23 mouse cellular contexts compared by ENCODE assay signal in the genomic region with DNA sequence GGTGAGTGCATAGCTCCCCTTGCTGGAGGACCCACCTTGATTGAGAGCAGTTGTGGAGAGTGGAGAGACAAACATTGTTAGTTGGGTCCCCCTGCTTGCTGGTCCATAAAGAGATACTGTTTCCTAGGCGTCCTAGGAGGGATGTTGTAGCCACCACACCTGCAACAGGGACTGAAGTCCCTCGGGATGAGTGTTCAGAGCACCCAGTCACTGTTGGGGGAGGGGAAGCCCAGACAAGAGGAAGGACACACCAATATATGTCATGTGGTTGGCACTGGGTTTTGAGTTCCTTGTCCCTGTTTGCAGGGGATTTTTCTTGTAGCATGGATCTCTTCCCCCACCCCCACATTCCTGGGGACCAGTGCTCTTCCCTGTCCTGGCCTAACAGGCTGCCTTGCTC.
"Had no signal": no experiment of that assay in that cellular context is flagged by ENCODE, and none has a peak within 500 bp of the region (broad histone marks: within the 10 kb centered on the region; RNA-seq: fewer than 3 reads in every experiment).

No protein-coding gene starts in this region.

- ATAC-seq: hindbrain, postnatal 0 days; intestine, embryonic 16.5 days; liver, embryonic 12.5 days had no signal

- H3K4me3 ChIP-seq: heart, embryonic 10.5 days; heart, embryonic 12.5 days; hindbrain, embryonic 13.5 days; hindbrain, embryonic 15.5 days; kidney, embryonic 15.5 days; limb, embryonic 13.5 days; limb, embryonic 15.5 days; liver, embryonic 12.5 days had no signal

- H3K4me1 ChIP-seq: liver, embryonic 12.5 days had no signal

- H3K27ac ChIP-seq: heart, embryonic 10.5 days; hindbrain, embryonic 13.5 days; hindbrain, embryonic 15.5 days; hindbrain, postnatal 0 days; kidney, embryonic 15.5 days; kidney, postnatal 0 days; limb, embryonic 13.5 days; limb, embryonic 15.5 days; liver, embryonic 12.5 days had no signal

- H3K27me3 ChIP-seq: heart, embryonic 12.5 days; hindbrain, embryonic 13.5 days; hindbrain, embryonic 15.5 days; kidney, embryonic 15.5 days; liver, embryonic 12.5 days had no signal

- H3K4me2 ChIP-seq: heart, embryonic 12.5 days; hindbrain, embryonic 13.5 days; hindbrain, embryonic 15.5 days; kidney, embryonic 15.5 days; limb, embryonic 13.5 days; limb, embryonic 15.5 days; liver, embryonic 12.5 days had no signal

- H3K9me3 ChIP-seq: heart, embryonic 10.5 days; heart, embryonic 12.5 days; hindbrain, embryonic 13.5 days; hindbrain, embryonic 15.5 days; kidney, embryonic 15.5 days; limb, embryonic 13.5 days; limb, embryonic 15.5 days; liver, embryonic 12.5 days had no signal

- H3K9ac ChIP-seq: heart, embryonic 12.5 days; hindbrain, embryonic 13.5 days; hindbrain, embryonic 15.5 days; kidney, embryonic 15.5 days; limb, embryonic 13.5 days; limb, embryonic 15.5 days; liver, embryonic 12.5 days had no signal

- DNase-seq: gastrocnemius, postnatal 14 days; gastrocnemius, postnatal 36 days; heart, adult 18-20 months; heart, postnatal 10 days; heart, postnatal 36 days; kidney, adult 11 months; kidney, adult 2 months; kidney, adult 9 months; kidney, postnatal 14 days; kidney, postnatal 36 days; layer of hippocampus, postnatal 36 days; left cerebral cortex, postnatal 4 days had no signal

- H3K36me3 ChIP-seq: heart, embryonic 10.5 days; heart, embryonic 12.5 days; hindbrain, embryonic 13.5 days; hindbrain, embryonic 15.5 days; kidney, embryonic 15.5 days; limb, embryonic 13.5 days; limb, embryonic 15.5 days; liver, embryonic 12.5 days had no signal
